Mouse (Mus musculus) v-Abl transformed pro-B cells (cell line): ENCODE measurements around the gene Mlip.

Experiments used
- in situ Hi-C, 2 experiments: fragments of 400-800 bp; cut with MboI; formaldehyde crosslinking; loops; one replicate each; pipeline ENCODE4 v1.15.1; 2025; ENCODE audit not compliant: unreplicated experiment in 2 of 2

Mlip gene

DNA sequence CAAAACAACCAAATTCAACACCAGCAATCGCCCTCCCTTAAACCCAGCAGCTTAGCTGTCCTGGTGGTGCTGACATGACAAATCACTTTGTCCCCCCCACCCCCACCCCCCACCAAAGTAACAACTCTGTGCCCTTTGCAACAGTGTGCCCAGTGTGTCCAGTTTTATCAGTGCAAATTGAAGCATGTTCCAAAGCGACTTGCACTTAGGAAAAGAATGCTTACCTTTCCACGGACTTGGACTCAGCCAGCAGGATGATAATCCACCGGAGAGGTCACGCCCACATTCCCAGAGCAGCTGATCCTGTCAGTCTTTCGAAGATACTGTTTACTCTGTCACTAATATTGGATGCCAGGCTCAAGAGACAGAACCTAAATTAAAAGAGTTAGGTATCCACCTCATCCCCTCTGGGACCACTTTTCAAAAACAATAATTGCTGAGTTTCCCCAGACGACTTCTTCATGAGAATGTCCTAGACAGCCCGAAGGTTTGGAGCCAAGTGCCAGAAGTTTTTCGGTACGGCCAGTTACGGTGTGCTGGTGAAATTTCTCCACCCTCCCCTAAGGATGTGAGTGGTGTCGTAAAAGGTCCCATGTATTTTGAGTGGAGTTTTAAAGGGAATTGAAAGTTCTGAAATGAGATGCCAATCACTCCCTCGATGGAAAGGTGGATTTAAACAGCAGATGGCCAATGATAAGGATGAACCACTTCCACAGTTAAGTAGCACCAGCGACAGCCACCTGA, at the start of gene Mlip:
Gene Mlip, minus strand, starts transcription at position 538 of the 744 bp plus-strand sequence.
- in situ Hi-C loops: loop anchor here in 1 of 2 experiments (25.0 kb wide), 1 partner anchor 1640 kb away; no protein-coding TSS in a partner anchor

DNA sequence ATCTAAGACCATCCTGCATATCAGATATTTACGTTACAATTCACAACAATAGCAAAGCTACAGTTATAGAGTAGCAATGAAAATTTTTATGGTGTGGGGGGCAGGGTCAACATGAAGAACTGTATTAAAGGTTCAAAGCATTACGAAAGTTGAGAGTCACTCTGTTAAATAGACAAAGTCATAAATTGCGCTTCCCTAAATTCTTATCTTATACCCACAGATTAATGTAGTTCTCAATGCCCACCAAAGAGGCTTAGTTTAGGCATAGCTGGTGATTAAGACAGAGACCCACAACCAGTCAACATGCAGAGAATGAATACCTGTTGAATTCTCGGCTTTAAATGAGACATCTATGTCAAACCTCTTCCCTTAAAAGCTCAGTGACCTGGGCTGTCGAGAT, 47.0 kb upstream of the Mlip start:
- in situ Hi-C loops: loop anchor here (25.0 kb wide), 4 partner anchors 638 to 1638 kb away; no protein-coding TSS in a partner anchor

GRCm38 (mm10) chr9:77398856-77399631, 46.3 kb upstream of the Mlip start:
- in situ Hi-C loops: loop anchor here (25.0 kb wide), 4 partner anchors 638 to 1637 kb away; no protein-coding TSS in a partner anchor

DNA sequence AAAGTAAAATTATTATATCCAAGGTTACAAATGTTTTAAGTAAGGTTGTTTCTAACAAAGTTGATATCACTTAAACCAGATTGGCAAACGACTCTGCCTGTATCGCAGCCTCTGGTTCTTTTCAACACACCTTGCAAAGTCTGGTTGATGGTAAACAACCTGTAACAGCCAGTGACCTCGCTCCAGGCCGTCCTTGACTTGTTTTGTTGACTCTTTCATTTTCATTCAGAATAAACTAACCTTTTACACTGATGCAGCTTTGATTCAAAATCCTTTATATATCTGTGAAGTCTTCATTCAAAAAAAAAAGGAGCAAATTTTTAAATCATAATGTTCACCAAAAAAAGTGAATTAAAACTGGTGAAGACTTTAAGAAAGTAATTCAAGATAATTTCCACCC, 44.3 kb upstream of the Mlip start:
- in situ Hi-C loops: loop anchor here (25.0 kb wide), 4 partner anchors 640 to 1635 kb away; no protein-coding TSS in a partner anchor

DNA sequence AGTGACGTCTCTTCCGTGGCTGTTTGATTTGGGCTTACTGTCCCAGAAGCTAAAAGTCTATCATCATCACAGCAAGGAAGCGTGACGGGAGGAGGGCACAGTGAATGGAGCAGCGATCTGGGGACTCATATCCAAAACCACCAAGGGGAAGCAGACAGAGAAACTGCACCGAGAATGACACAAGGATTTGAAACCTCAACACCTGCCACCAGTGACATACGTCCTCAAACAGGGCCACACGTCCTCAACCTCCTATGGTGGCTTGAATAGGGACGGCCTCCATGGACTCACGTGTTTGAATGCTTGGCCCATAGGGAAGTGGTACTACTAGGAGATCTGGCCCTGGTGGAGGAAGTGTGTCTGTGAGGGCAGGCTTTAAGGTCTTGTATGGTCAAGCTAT, 38.5 kb upstream of the Mlip start:
- in situ Hi-C loops: loop anchor here (25.0 kb wide), 4 partner anchors 646 to 1629 kb away; no protein-coding TSS in a partner anchor

GRCm38 (mm10) chr9:77388956-77389355, 36.2 kb upstream of the Mlip start:
- in situ Hi-C loops: loop anchor here (10.0 to 25.0 kb wide), 5 partner anchors 648 to 1627 kb away; no protein-coding TSS in a partner anchor

DNA sequence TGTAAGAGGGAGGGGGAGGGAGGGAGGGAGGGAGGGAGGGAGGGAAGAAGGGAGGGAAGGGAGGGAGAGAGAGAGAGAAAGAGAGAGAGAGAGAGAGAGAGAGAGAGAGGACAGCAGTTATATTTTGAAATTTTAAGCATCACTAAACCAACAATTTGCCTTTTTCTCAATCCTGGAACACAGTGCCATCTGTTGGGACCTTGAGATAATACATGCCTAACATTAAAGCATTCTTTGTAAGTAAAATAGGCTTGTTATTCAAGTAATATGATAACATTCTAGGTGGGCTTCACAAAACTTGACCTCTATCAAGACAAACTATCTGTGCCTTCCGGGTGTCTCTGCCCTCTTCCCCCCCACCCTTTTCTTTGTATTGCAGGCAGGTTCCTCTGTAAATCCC, 34.0 kb upstream of the Mlip start:
- in situ Hi-C loops: loop anchor here (10.0 to 25.0 kb wide), 5 partner anchors 651 to 1624 kb away; no protein-coding TSS in a partner anchor

DNA sequence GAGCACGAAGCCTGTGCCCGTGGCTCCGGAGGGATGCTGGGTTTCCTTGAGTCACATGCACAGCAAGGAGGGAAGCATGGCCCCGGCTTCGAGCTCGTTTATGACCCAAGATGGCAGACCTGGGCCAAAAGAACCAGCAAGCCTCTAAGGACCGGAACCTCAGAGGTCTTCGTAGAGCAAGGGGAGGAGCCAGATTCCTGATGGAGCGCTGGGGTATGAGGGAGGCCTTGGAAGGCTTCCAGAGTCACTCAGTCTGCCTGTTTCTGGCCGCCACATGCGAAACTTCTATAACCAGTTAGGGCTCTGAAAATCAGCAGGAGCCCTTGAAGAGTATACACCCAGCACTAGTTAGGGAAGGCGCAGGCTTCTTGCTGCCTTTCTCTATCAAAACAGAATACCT, 32.8 kb upstream of the Mlip start:
- in situ Hi-C loops: loop anchor here (10.0 to 25.0 kb wide), 5 partner anchors 652 to 1623 kb away; no protein-coding TSS in a partner anchor

DNA sequence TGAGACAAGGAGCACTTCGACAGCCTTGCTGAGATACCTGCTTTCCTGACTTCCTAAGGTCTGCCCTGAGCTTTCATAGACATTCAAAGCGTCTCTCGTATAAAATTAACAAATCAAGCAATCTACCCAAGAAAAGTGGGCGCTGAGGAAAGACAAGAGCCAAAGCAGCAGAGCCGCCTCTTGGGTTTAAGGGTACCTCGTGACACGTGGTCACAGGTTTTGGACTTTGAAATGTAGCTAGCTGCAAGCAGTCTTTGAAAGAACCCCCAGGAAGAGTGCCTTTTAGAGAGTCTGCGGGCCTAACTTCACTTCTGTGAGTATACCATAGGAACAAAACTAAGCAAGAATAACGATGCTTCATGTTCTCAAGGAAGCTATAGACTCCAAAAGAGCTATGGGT, 31.9 kb upstream of the Mlip start:
- in situ Hi-C loops: loop anchor here (5.0 to 25.0 kb wide), 6 partner anchors 653 to 1622 kb away; no protein-coding TSS in a partner anchor

- in situ Hi-C loops: loop anchor here (5.0 to 25.0 kb wide), 6 partner anchors 653 to 1622 kb away; no protein-coding TSS in a partner anchor
These were observed 31.2 kb upstream of the Mlip start for GRCm38 (mm10) chr9:77383951-77384350.

- in situ Hi-C loops: loop anchor here (5.0 to 25.0 kb wide), 6 partner anchors 655 to 1620 kb away; no protein-coding TSS in a partner anchor
These were observed 29.7 kb upstream of the Mlip start for GRCm38 (mm10) chr9:77382514-77382913.

GRCm38 (mm10) chr9:77381565-77381964, 28.8 kb upstream of the Mlip start:
- in situ Hi-C loops: loop anchor here (5.0 to 25.0 kb wide), 6 partner anchors 656 to 1619 kb away; no protein-coding TSS in a partner anchor

GRCm38 (mm10) chr9:77379625-77380024, 26.9 kb upstream of the Mlip start:
- in situ Hi-C loops: loop anchor here (5.0 to 25.0 kb wide), 6 partner anchors 658 to 1617 kb away; no protein-coding TSS in a partner anchor

DNA sequence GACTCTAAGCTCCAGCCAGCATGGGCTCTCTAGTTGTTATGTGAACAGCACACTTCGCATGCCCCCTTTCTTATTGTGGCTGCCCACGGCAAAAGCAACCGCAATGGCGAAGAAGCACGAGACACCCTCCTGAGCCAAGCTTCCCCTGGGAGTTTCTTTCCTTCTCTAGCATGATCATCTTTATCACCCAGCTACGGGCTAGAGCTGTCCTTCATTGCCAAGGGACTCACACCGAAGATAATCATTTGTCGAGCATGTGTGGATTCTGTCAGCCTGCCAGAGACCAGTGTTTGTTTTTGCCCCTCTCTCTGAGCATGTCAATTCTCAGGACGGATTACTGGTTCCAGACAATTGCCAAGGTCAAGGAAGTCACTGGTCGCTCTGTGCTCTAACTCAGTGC, 24.9 kb upstream of the Mlip start:
- in situ Hi-C loops: loop anchor here (10.0 to 25.0 kb wide), 5 partner anchors 660 to 1615 kb away; no protein-coding TSS in a partner anchor

DNA sequence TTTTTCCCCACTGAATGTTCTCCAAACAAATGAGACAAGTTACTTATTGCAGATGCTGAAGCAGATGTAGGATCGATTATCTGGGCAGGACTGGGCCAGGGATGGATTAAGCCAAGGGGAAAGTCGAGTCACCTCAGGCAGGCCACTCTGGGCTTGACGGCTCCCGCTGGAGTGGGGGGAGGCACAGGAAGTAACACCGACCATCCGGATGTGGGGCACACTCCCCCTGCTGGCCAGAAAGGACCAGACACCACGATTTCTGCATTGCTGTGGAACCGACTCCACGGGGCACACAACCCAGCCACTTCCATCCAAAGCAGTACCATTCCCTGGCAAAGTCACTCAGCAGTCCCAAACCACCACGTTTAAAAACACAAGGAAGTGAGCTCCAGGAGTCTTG, 24.3 kb upstream of the Mlip start:
- in situ Hi-C loops: loop anchor here (10.0 to 25.0 kb wide), 5 partner anchors 660 to 1615 kb away; no protein-coding TSS in a partner anchor

GRCm38 (mm10) chr9:77376561-77376960, 23.8 kb upstream of the Mlip start:
- in situ Hi-C loops: loop anchor here (10.0 to 25.0 kb wide), 5 partner anchors 661 to 1614 kb away; no protein-coding TSS in a partner anchor

GRCm38 (mm10) chr9:77370706-77371105, 17.9 kb upstream of the Mlip start:
- in situ Hi-C loops: loop anchor here (10.0 to 25.0 kb wide), 2 partner anchors 716 to 1658 kb away; no protein-coding TSS in a partner anchor

- in situ Hi-C loops: loop anchor here in 1 of 2 experiments (25.0 kb wide), 1 partner anchor 1657 kb away; no protein-coding TSS in a partner anchor
These were observed 16.5 kb upstream of the Mlip start for GRCm38 (mm10) chr9:77369262-77369661.

DNA sequence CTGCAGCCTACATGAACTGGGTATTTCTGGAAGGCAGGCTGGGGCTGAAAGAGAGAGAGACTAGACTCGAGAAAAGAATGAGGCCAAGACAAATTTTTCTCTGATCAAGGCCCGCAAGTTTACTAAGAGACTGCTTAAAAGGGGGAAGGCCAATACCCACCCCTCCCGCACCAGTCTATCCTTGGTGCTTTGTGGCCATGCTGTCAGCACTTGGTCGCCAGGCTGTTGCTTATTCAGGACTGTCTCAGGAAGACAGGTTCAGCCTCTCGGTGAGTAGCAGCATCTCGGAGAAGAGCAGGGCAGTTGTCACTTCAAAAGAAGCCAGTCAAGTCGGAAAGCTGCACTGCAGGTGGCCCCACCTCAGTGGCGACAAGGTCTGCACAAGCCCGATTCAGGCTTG, 11.9 kb upstream of the Mlip start:
- in situ Hi-C loops: loop anchor here in 1 of 2 experiments (25.0 kb wide), 1 partner anchor 1652 kb away; no protein-coding TSS in a partner anchor

GRCm38 (mm10) chr9:77362906-77363305, 10.1 kb upstream of the Mlip start:
- in situ Hi-C loops: loop anchor here in 1 of 2 experiments (25.0 kb wide), 1 partner anchor 1651 kb away; no protein-coding TSS in a partner anchor
